Mouse (Mus musculus) spleen, adult 18-20 months (tissue): ENCODE results near the gene Pdzd8.

ENCODE experiments used
- DNase-seq, 2 experiments: peaks; one replicate each; pipeline ENCODE4 v3.0.0; 2022; ENCODE audit warnings: mixed read lengths in 2 of 2

Pdzd8 gene

DNA sequence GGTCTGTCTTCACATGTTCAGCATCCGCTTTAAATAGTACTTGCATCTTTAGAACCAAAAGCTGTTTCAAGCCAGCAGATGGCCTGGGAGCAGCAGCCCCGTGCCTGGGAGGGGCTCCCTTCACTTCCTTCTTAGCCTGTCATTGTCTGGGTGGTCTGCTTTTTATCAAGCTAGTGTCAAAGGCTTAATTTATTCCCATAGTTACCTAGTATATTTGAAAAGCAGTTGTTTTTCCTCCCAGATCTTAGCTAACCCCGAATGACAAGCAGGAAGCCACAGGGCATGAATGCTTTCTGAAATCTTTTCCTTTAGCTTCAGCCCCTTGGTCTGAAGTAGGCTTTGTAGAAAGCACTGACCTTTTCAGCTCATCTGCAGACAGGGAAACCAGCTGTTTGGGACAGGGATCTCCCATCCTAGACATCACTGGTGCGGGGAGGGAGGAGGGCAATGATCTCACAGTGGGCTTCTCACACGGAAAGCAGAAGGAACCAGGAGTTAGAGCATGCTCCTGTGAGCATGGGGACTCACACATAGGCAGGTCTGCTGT, 78.1 kb downstream of the Pdzd8 start:
- DNase-seq, result no peak

DNA sequence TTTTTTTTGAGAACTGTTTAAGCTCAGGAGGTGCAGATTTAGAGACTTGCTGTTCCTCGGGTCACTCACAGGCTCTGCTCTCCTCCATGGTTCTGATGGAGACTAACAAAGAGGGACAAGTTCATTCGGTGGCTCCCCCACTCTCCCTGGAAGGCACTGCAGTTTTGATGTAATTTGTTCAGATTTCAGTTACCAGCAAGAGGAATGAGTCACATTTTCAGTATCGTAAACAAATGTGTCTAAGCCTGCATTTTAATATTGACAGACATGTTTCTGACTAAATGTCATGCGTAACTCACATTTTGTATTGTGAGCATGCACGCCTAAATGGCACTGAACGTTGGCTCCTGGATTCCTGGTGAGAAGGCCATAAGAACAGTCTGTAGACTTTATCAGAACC, 79.7 kb downstream of the Pdzd8 start:
- no peak for DNase-seq

- no peak for DNase-seq
These were observed 80.6 kb downstream of the Pdzd8 start for GRCm38 (mm10) chr19:59264838-59265532.

DNA sequence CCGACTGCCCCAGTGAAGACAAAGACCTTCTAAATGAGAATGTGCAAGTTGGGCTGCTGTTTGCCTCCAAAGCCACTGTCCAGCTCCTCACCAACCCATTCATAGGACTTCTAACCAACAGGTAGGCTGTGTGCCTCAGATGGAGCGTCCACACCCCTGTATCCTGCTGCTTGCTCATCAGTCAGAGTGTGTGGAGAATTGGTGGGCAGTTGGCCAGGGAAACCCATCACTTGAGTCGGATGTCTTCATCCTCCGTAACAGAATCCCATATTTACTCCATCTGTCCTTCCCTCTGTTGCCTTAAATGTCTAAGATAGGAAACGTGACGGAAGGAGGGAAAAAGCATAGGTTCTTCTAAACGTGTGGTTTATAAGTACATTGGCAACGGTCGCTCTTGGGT, 82.4 kb downstream of the Pdzd8 start:
- DNase-seq, result no peak

- no peak for DNase-seq
These were observed 84.0 kb downstream of the Pdzd8 start for GRCm38 (mm10) chr19:59261604-59262003.

DNA sequence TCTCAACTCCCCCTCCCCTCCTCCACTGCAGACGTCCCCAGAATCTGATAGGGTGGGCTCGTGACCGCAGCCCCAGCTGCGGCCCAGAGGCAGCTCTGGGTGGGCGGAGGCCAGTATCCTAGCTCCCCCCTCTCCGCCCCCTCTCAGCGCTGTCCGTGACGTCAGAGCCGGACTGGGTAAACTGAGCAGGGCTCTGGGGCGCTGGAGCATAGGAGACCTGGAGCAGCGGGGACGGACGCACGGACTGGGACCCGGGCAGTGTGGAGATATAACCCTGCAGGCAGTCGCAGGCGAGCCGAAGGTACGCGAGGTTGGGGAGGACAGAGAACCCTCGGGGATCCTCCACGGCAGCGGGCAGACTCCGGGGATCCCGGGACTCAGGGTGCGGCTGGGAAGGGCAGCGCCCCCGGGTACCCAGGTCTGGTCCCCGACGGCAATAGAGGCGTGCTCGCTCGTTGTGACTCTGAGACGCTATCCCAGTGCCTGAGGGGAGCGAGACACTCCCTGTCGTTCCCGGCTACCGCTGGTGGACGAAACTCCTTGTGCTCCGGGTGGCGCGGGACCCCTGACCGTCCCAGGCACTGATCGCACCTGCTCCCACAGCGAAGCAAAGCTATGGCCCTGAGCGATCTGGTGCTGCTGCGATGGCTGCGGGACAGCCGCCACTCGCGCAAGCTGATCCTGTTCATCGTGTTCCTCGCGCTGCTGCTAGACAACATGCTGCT, 84.7 kb downstream of the Pdzd8 start, which contains the start of gene Slc18a2:
Gene Slc18a2 (plus strand): TSS at position 179 of the 725 bp plus-strand sequence.
- no peak for DNase-seq

DNA sequence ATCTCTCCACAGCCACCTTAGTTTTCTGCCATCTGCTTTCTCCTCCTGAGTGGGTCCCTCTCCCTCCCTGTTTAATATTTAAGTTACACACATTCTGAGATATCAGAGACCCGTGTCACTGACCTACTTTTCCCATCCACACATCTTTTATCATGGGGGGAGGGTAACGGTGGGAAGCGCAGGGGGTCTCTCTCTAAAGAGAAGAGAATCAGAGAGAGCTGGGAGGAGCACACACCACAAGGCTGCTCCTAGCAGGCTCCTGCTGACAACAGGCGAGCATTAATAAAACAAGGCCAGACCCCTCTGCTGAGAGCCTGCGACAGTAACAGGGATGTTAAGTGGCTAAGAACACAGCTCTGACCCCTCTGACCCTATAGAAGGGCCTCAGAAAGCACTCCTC, 85.9 kb downstream of the Pdzd8 start:
- DNase-seq, result no peak

GRCm38 (mm10) chr19:59252651-59253050, 92.9 kb downstream of the Pdzd8 start:
- no peak for DNase-seq

- DNase-seq, result no peak
These were observed 96.9 kb downstream of the Pdzd8 start for GRCm38 (mm10) chr19:59248553-59249286.

GRCm38 (mm10) chr19:59248144-59248543, 97.4 kb downstream of the Pdzd8 start:
- no peak for DNase-seq
